Mouse (Mus musculus): ENCODE measurements around the gene Ddx54.
A peak's percentile ranks its signal among the peaks of the same experiment; 100 is the strongest.

Gene Ddx54

DNA sequence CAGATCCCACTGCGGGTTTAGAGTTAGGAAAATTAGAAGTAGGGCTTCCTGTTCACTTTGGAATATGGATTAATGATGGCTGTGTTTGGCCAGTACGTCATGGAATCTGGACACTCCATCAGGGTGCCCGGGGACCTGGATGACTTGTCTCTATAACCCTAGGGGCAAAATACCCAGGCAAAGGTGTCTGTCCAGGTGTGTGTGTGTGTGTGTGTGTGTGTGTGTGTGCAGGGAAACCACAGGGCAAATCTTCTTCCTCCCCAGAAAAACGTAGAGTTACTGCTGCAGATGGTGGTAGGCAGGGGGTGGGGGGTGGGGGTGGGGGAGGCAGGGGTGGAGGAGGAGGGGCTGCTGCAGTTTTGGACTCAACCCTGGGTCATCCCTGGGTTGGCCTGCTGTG is 34.8 kb downstream of the Ddx54 start:
- peak; percentile 38 for DNase-seq

DNA sequence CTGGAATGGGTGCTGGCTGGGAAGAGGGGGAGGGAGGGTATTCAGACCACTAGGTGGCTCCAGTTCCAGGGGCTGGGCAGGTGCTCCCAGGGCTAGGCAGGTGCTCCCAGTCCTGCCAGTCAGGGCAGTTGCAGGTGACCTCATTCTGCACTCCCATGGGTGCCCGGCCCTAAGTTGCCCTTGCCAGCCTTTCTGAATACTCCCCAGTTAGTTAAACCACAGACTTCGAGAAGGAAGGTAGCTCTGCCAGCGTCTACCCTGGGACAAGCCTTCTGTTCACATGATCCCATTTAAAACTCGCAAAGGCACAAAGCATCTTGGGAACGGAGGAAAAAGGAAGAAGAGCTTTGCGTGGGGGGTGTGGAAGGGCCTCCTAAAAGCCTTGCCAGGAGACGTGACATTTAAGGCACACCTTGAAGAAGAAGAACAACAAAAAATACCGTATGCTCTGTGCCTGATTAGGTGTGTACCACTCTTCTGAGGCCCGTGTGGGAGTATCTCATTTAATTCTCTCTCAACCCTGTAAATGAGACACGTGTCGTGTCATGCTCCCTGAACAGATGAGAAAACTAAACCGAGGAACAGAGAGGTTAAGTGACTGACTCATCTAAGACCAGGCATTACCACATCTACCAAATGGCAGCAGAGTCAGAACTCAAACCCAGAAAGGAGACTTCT is 35.4 kb downstream of the Ddx54 start:
- peak; percentile 55 for DNase-seq

DNA sequence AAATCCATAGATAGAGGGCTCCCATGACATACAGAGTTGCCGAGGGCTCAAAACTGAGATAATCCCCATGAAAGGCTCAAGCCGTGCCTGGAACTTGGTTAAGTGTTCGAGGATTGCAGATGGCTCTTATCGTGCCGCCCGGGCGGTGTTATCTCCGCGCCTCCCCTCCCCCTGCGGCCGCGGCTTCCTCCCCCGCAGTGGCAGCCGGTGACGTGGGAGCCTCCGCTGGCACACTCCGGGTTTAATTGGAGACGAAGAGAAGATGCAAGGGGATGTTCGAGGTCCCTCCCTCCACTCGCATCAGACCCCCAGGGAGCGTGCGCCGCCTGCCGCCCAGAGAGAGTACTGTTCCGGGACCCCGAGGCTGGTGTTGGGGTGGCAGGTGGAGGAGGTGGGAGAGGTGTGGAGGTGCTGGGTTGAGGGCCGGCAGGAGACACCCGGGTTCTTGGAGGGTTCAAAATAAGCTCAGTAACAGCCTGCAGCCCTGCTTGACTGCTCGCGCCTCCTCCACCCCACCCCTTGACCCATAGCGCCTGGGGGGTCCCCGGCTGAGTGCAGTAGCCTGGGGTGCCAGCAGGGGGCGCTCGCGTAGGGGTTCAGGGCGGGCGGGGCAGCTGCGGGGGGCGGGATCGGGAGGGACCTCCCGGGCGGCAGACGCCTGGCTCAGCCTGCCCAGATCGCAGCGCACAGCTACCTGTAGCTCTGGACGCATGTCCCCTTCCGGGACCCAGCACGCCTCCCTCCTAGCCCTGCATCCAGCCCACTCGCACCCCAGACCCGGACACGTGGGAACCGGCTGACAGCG is 36.2 kb downstream of the Ddx54 start, which contains the start of gene Rasal1:
Rasal1 (plus strand) TSS at position 244 of the 805 bp plus-strand sequence.
- peak; percentile 95 for DNase-seq

DNA sequence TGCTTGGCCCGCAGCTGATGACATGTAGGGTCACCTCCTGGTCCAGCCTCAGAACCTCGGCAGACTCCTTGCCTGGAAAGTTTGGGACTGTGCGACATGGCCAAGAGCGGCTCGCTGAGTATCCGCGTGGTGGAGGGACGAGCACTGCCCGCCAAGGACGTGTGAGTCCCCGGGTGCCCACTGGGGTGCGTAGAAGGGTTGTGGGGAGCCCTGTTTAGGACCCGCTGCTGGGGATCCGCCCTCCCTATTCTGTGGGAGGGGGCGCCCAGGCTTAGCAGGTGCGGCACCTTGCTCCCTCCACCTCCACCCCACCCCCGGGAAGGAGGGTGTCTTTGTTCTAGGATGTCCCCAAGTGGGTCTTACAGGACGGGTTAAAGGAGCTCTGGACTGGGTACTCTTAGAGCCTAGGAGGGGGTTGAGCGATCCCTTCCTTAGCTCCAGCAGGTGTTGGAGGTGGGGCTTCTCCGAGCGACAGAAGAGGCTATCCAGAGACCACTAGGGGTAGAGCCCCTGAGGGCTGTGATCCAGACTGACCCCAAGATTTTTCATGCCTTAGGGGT is 36.9 kb downstream of the Ddx54 start:
- peak; percentile 61 for DNase-seq

DNA sequence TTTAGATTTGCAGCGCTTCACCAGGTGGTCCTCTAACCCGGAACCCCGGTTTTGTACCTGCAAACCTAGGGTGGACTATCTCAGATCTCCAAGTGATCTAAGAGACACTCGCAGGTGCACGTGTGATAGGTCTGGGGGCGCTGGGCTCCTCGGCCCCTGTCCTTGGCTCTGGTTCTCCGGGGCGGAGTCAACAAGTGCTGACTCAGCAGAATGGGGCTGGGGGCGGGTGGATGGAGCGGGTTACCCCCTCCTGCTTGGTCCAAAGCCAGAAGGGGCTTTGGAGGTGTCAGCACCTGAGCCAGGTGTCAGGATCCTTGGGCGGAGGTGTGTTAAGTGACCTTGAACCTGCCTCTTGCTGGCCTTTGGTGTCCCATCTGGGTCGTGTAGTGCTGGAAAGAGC is 37.4 kb downstream of the Ddx54 start:
- no peak for DNase-seq

DNA sequence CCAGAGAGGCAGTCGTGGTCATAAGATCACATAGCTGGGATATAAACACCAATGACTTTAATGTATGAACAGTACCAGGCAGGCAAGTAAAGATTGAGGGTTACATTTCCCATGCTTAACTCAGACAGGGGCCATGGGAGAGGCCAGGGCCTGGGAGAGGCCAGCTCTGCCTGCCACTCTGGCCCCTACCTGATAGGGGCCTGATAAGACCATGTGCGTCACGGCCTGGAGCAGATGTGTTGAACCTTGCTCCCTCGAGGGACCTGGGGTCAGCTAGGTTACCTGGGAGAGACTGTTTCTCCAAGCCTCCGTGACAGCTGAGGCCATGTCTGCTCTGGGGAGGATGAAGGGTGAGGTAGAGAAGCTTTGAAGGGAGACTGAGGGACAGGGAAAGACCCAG is 38.7 kb downstream of the Ddx54 start:
- no peak for DNase-seq

DNA sequence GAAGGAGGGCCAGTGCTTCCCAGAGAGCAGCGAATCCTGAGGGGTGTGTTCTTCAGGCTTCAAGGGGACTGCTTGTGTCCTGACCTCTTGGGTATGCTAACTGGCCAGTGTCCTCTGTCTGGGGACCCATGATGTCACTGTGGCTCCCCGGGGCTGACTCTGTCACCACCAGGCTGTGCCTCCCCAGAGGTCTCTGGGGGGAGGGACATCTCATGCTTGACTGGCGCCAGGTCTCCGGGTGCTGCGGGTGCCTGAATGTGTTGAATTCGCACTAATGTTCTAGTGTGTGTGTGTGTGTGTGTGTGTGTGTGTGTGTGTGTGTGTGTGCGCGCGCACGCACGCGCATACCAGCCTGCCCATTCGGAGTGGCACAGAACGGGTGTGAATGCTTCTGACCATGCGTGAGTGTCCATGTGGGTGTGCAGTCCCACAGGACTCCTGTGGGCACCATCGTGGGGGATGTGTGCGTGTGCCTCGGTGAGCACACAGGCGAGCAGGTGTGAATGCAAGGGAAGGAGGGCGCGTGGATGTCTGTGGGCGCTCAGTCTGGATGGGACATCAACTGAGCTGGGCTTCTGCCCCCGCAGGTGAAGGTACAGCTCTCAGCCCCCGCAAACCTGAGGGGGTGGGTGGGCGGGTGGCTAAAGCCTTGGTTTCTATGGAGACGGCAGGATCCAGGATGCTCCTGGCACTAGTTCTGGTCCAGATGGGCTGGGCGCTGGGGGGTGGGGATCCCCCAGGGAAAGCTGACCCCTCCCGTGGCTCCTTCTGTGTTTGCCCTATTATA is 40.6 kb downstream of the Ddx54 start:
- DNase-seq: no peak

DNA sequence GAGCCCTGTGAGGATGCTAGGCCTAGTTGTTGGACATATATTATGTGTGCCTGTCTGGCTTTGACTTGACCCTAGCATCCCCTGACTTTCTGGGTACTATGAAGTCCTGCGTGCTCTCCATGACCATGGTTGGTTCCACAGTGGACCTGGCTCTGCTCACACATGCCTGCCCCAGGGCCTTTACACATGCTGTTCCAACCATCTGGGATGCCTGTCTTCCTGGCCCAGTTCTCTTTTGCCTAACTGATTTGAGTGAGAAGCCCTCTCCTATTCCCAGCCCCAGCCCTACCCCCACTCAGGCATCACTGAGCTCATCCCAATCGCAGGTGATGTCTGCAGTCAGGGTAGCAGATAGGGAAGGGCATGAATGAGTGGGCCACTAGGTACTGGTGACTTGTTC is 41.3 kb downstream of the Ddx54 start:
- no peak for DNase-seq

DNA sequence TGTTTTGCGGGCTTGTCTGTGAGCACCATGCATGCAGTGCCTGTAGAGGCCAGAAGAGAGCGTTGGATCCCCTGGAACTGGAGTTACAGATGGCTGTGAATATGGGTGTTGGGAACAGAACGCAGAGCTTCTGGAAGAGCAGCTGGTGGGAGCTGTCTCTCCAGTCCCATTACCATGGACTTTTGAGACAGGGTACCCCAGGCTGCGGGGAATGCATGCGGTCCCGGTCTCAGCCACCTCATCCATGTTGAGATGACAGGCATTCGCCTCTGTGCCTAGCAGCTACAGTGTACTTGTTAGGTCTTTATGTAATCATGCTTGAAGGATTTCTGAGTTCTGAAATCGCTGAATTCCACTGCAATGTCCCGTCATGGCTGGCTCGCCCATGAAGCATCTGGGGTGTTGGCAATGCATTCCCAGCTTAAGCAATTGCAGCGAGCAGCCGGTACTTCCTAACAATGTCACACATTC is 43.8 kb downstream of the Ddx54 start:
- no peak for DNase-seq

DNA sequence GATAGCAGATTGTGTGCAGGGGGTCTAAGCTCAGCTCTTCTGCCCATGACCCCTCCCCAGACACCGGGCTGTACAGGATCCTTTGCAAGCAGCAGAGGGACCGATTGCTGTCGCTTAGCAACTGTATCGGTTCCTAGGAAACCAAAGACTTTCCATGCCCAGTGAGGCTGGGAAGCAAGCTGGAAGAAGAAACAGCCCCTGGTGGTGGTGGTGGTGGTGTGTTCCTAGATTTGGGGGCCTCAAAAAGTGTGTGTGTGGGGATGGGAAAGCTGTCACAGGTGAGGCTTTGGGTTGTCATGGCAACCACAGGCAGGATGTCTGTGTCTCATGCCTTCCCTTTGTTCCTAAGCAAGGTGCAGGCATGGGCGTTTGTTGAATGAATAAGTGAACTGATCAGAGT is 48.3 kb downstream of the Ddx54 start:
- DNase-seq: no peak

DNA sequence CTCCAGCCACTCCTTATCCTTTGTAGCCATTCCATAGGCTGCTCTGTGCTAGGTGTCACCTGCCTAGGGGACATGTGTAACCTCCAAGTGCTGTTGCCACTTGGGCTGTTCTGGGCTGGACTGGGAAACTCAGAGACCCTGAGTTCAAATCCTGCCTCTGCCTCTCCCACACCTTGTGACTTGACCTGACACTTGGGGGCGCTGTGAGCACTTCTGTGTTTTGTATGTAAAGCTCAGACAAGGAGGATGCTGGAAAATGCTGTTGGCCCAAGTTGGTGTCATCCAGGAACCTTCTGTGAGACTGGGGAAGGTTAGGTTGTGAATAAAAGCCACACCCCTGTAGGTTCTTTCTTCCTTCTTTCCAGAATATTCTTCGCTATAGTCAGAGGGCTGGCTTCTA is 52.3 kb downstream of the Ddx54 start:
- DNase-seq: no peak

DNA sequence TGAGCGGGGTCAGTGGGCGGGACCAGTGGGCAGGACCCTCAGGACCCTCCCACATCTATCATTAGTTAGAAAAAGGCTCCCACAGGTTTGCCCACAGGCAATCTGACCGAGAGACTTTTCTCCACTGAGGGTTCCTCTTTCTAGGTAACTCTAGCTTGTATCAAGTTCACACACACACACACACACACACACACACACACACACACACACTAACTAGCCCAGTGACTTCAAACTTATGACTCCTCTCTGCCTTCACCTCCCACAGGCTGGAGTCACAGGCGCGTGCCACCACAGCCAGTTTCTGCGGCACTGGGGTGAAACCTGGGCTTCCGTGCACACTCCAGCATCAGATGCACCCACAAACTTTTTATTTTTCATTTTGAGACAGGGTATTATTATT is 56.2 kb downstream of the Ddx54 start:
- no peak for DNase-seq

DNA sequence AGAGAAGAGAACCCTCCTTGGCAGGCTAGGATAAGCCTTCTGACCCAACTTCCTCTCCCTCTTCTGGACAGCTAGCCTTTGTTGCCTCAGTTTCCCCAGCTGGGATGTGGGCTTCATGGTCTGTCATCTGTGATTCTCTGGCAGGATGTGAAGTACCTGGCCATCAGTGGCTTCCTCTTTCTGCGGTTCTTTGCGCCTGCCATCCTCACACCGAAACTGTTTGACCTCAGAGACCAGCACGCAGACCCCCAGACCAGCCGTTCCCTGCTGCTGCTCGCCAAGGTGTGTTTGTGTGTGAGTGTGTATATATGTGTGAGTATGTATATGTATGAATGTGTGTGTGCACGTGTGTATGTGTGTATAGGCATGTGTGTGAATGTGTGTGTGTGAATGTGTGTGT is 57.6 kb downstream of the Ddx54 start:
- no peak for DNase-seq

DNA sequence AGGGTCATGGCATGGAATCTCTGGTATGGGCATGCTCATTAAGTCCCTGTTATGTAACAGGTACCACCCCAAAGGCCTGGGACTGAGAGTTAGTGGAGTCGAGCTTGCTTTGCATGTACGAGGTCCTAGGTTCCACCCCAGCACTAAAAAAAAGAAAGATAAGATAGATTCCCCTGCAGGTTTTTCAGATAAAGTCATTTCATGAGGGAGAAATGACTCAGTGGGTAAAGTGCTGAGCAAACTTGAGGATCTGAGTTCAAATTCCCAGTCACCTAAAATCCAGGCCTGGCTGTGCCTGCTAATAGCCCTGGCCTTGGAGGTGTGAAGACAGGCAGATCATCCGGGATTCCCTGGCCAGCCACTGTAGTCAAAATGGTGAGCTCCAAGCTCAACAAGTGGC is 59.3 kb downstream of the Ddx54 start:
- no peak for DNase-seq

DNA sequence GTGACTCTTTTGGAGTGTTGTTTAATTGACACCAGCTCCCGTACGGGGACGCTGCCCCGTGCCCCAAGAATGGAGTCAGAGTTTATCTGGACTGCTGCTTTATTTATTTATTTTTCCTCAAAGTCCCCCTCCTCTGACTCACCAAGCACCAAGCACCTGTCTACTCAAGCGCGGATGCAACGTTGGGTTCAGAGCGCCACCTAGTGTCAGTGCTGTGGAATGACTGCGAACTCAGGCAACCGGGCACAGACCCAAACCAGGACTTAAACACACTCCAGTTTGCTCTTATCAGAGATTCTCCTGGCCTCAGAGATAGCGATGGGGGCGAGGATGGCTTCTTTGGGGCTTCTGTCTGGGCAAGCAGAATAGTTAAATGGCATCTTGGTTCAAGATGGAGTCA is 61.1 kb downstream of the Ddx54 start:
- peak; percentile 84 for DNase-seq

DNA sequence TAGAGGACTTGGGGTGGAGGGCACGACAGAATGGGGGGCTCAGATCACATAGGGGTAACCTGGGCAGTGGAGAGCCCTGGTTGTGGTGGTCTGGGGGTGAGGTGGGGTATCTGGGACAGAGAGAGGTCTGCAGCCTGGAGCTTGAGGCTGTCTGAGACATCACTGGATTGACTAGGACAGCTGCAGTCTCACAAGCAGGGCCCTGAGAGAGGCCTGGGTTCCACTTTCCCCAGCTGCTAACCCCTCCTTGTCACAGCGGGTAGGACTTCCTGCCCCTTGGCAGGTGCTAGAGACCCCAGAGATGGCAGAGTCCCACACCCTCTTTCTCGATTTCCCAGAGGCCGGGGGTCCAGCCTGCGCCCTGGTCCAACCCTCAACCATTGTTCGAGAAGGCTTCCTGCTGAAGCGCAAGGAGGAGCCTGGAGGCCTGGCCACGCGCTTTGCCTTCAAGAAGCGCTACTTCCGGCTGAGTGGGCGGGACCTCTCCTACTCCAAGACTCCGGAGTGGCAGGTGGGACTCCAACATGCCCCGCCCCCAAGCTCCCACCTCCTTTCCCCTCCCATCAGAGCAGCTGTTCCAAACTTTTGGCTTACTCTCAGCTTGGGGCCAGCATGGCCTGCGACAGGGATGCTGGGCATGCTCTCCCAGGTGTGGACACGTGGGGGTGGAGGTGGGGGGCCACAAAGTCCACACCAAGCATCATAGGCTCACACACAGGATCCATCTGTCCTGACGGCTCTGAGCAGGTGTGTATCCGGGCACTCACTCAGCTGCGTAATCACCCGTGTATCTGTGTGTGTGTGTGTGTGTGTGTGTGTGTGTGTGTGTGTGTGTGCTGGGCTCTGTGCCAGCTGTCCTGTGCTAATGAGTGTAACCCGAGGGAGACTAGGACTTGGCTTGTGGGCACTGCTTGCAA is 61.9 kb downstream of the Ddx54 start:
- DNase-seq: peak; percentile 64

DNA sequence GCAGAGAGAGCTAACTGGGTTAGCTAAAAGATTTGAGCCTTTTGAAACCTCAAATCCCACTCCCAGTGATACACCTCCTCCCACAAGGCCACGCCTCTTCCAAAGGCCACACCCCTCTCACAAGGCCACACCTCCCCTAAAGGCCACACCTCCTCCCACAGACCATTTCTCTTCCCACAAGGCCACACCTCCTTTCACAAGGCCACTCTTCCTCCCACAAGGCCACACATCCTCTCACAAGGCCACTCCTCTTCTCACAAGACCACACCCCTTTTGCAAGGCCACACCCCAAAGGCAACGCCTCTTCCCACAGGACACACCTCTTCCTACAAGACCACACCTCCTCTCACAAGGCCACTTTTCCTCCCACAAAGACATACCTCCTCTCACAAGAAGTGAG is 65.0 kb downstream of the Ddx54 start:
- DNase-seq: peak; percentile 32

All from thymus, postnatal 25 days (tissue).